Mouse (Mus musculus) testis, postnatal 10 days (tissue): ENCODE results near the gene Olfr1487.
"Not testable (repeated sequence)": the region's sequence is repeated elsewhere in the genome, so short reads cannot be mapped to it uniquely, and the experiment has no call there.

Experiments used
- DNase-seq: peaks from one replicate; pipeline ENCODE4 v3.0.0; 2021; ENCODE audit warnings: low spot score

Olfr1487 gene

DNA sequence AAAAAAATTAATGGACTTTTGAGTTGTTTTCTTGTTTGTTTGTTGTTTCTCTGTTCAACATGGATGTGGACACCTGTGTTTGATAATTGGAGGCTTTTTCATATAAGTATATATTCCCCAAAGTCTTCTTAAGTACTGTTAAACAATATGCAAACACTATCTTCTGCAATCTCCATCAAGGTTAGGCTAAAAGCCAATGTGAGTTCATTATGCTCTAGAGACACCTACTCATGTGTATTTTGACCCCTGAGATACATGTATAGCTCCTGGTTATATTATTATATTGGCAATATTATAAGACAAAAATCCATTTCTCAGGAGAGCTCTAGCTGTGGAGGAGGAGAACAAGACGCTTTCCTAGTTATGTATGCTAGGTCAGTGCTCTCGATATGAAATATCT, at the start of gene Olfr1487:
TSS of gene Olfr1487 (plus strand) at position 301 of the 400 bp plus-strand sequence.
- not testable (repeated sequence) for DNase-seq

DNA sequence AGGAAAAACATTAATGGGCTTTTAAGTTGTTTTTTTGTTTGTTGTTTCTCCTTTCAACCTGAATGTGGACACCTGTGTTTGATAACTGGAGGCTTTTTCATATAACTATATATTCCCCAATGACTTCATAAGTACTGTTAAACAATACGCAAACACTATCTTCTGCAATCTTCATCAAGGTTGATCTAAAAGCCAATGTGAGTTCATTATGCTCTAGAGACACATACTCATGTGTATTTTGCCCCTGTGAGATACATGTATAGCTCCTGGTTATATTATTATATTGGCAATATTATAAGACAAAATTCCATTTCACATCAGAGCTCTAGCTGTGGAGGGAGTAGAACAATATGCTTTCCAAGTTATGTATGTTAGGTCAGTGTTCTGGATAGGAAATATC, 34.0 kb upstream of the Olfr1487 start, which contains the start of gene Olfr1484:
TSS of gene Olfr1484 (plus strand) at position 301 of the 400 bp plus-strand sequence.
- DNase-seq, result no peak

- no peak for DNase-seq
Measured at GRCm38 (mm10) chr19:13631321-13631720, 14.1 kb downstream of the Olfr1487 start, which contains the start of gene Olfr1489. Gene Olfr1489 (plus strand): TSS chr19:13631621.

DNA sequence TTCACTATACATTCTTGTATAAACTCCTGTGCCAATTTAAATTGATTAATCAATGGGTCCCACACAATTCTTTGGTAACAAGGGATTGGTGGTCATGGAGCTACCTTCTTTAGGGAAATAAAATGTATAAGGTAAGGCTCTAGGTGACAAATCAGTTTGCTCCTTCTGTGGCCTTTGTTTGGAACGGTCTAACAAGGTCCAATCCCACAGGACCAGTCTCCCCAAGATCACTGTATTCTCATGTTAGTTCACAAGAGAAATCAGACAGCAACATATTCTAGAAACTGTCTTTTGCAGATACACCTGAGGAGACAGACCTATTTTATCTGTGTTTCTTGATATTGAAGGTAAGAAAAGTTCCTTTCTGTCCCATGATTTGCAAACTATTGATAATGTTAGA, 33.6 kb downstream of the Olfr1487 start, which contains the start of gene Olfr1490:
TSS of gene Olfr1490 (plus strand) at position 301 of the 400 bp plus-strand sequence.
- DNase-seq, result no peak
